Mouse (Mus musculus): ENCODE results near the gene Gng5. TPM values are rescaled to one million over a fixed set of nuclear protein-coding genes. Genes with fewer than 3 reads are reported as not detected.

Gng5 gene
- 1,212 and 1,504 TPM in 2 replicates for polyA plus RNA-seq (2015; fragmentation: Nextera tagmentation; extraction: Ambion mirVana)

GRCm38 (mm10) chr3:146499431-146500002 is at the start of gene Gng5, which contains the start of gene Spata1:
Gene Gng5, plus strand, starts transcription at chr3:146499807.
Gene Spata1, minus strand, starts transcription at chr3:146499753.

GRCm38 (mm10) chr3:146520798-146521651 is 21.4 kb downstream of the Gng5 start, which contains the start of gene Rpf1:
Gene Rpf1, minus strand, starts transcription at chr3:146521429.

Other genes with a start within 250 kb of the Gng5 start
- gene Ssx2ip, start 95.2 kb upstream of the Gng5 start, polyA plus RNA-seq (2015; fragmentation: Nextera tagmentation; extraction: Ambion mirVana), result 11.2 and 11.9 TPM in 2 replicates
- 11.8 and 15.8 TPM in 2 replicates for gene Ctbs, start 50.0 kb upstream of the Gng5 start, polyA plus RNA-seq (2015; fragmentation: Nextera tagmentation; extraction: Ambion mirVana)
- gene Spata1, start 54 bp upstream of the Gng5 start, polyA plus RNA-seq (2015; fragmentation: Nextera tagmentation; extraction: Ambion mirVana), result 4.2 and 4.5 TPM in 2 replicates
- 31.9 and 43.0 TPM in 2 replicates for gene Rpf1, start 21.6 kb downstream of the Gng5 start, polyA plus RNA-seq (2015; fragmentation: Nextera tagmentation; extraction: Ambion mirVana)
- gene Uox, start 70.6 kb downstream of the Gng5 start, polyA plus RNA-seq (2015; fragmentation: Nextera tagmentation; extraction: Ambion mirVana), result 5.7 and 9.9 TPM in 2 replicates
- gene Dnase2b, start 115.8 kb downstream of the Gng5 start, polyA plus RNA-seq (2015; fragmentation: Nextera tagmentation; extraction: Ambion mirVana), result 0.08 and 0.35 TPM in 2 replicates
- 0.08 TPM in 1 of 2 replicates, not detected in the other for gene 4930503B20Rik, start 151.5 kb downstream of the Gng5 start, polyA plus RNA-seq (2015; fragmentation: Nextera tagmentation; extraction: Ambion mirVana)
- gene Samd13, start 185.8 kb downstream of the Gng5 start, polyA plus RNA-seq (2015; fragmentation: Nextera tagmentation; extraction: Ambion mirVana), result 1.1 TPM in 2 replicates

All from adrenal gland, postnatal 0 days (tissue).